Mouse (Mus musculus) left cerebral cortex, adult 11 months (tissue): ENCODE measurements around the gene Ccdc194.
"Not testable (repeated sequence)": the region's sequence is repeated elsewhere in the genome, so short reads cannot be mapped to it uniquely, and the experiment has no call there.

ENCODE experiments used
- DNase-seq: peaks from one replicate; pipeline ENCODE4 v3.0.0; 2022; ENCODE audit warnings: low spot score

The Ccdc194 gene

GRCm38 (mm10) chr8:71554001-71554400 lies 28.5 kb upstream of the Ccdc194 start:
- DNase-seq = no peak

DNA sequence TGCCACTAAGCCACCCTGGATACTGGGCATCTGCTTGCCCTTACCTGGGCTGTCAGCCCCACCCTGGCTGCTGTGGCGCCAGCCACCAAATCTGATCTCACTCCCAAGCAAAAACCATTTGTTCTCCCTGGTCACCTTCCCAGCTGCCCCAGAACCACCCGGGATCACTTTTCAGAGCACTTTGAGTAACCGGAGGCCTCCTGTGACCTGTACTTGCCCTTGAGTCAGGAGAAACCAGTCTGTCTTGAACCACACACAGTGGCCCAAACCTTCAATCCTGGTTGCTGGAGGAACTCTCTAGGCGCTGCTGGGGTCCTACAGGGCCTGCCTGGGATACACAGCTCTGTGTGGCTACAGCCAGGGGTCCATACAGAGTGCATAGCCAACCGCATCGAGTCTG lies 27.3 kb upstream of the Ccdc194 start:
- no peak for DNase-seq

- no peak for DNase-seq
Measured at GRCm38 (mm10) chr8:71550754-71551153, 25.2 kb upstream of the Ccdc194 start.

DNA sequence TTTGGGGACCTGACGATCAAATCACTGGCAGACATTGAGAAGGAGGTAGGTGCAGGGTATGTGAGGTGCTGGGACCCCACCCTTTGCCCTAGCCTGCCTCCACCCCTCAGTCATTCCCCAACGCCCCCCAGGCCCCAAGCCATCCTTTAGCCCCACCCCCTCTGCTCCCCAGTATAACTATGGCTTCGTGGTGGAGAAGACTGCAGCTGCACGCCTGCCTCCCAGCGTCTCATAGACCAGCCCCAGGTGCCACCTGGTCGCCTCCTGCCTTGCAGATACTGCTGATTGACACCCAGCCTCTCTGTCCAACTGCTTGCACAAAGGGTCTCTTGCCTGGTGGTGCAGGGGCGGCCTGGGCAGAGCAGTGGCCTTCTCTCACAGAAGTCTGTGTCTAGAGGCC lies 22.1 kb upstream of the Ccdc194 start:
- DNase-seq = no peak

- DNase-seq = no peak
Measured at GRCm38 (mm10) chr8:71545053-71545452, 19.5 kb upstream of the Ccdc194 start.

DNA sequence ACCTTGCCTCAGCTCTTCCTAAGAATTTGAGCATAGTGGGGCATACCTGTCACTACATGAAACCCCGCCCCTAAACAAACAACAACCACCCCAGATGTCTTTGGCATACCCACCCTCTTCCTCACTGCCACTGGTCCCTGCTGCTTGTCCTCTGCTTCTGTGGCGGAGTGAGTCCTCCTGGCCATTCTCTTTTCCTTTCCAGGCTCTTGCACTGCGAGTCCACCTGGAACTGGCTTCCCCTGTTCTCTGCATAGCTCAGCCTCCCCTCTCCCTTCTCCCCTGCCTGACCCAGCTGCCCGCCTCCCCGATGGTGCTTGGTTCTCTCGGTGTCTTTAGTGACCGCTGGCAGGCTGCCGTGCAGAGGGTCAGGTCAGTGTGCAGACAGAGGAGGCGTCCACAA lies 18.2 kb upstream of the Ccdc194 start:
- DNase-seq = no peak

GRCm38 (mm10) chr8:71542632-71543343 lies 17.3 kb upstream of the Ccdc194 start, which contains the start of gene Mvb12a:
Mvb12a (plus strand) TSS chr8:71542922.
- DNase-seq = peak; percentile 98

DNA sequence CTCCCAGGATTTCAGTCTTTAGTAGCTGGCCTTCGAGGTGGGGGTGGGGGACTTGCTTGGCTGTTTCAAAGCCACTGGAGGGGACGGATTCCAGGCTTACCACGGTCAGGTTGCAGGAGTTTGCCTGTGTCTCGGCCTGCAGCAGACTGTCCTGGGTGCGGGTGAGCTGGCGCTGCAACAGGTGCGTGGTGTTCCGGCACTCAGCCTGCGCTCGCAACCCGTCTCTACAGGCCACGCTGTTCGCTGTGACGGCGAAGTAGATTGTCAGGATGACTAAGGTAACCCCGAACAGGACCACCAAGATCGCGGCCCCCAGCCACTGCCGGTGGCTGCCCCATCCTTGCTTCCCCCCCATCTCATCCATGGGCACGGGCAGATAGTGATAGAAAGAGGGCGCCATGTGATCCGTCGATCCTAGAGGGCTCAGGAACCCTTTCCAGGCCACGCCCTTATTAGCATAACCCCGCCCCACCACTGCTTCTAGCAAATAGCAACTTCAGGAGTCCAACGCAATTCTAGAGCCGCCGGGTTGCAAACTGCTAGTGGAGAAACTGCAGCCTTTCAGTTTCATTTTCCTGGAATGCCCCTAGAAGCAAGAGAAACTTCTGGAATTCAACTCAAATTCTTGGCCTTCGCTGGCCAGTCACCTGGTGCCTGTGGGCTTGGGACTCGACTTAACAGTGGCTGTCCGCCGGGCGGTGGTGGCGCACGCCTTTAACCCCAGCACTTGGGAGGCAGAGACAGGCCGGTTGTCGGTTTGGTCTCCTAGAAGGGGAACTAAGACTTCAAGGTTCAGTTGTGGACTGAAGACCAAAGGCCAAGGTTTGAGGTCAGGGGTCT lies 11.7 kb upstream of the Ccdc194 start, which contains the start of gene Bst2:
Gene Bst2 (minus strand): TSS at position 429 of the 840 bp plus-strand sequence.
- no peak for DNase-seq

- no peak for DNase-seq
Measured at GRCm38 (mm10) chr8:71535663-71536062, 10.2 kb upstream of the Ccdc194 start.

DNA sequence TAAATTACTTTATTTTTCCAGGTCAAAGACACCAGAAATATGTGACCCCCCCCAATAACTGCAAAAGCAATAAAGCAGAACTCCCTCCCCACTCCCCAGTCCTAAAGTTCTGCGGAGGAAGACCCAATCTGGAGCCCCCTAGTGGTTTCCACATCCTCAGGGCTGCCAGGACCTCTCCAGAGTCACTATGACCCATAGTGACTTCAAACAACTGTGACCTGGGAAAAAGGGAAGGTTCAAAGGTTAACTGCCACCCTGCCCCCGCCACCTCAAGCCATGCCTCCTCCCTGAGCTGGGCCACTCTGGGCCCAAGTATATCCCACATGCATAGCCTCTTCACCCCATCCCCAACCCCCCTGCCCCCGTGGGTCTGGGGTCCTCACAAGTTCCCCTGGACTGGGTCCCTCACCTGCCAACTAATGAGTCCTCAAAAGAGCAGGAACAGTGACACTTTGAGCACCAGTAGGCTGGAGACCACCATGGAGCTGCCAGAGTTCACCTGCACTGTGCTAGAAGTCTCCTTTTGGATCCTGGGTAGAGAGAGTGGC lies 8.8 kb upstream of the Ccdc194 start:
- no peak for DNase-seq

- DNase-seq = not testable (repeated sequence)
Measured at GRCm38 (mm10) chr8:71530735-71531467, 5.4 kb upstream of the Ccdc194 start.

- DNase-seq = no peak
Measured at GRCm38 (mm10) chr8:71528362-71529073, 3.0 kb upstream of the Ccdc194 start.

GRCm38 (mm10) chr8:71527162-71527870 lies 1.8 kb upstream of the Ccdc194 start:
- no peak for DNase-seq

DNA sequence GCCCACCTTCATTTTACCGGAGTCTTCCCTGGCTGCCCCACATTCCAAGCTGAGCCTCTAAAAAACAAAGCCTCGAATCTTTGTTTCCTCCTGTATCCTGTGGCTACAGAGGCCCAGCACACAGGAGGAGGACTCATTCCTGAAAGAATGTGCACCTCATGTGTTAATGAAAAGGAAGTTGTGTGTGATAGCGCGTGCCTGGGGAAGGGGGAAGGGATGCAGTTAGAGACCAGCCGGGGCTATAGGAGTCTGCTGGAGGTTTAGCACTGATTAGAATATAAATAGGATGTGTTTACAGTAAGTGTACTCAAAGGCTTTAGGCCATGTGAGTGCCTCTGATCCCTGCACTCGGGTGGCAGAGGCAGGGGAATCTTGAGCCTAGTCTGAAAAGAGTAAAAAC lies 761 bp upstream of the Ccdc194 start:
- no peak for DNase-seq

DNA sequence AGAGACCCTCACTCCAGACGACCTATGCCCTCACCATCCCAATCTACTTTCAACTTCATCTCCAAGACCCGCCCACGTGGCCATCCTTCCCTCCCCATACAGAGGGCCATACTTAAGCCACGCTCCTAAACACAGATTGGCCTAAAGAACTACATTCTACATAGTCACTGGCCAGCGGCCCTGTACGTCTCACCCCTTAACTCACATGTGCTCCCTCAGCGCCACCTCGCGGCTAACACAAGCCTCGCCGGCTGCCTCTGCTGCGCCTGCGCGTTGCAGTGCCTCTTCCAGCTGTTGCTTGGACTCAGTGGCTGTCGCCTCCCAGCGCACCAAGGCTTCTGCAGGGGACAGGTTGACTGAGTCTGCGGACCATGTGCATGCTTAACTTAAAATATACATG lies 3.9 kb downstream of the Ccdc194 start:
- DNase-seq = peak; percentile 86

DNA sequence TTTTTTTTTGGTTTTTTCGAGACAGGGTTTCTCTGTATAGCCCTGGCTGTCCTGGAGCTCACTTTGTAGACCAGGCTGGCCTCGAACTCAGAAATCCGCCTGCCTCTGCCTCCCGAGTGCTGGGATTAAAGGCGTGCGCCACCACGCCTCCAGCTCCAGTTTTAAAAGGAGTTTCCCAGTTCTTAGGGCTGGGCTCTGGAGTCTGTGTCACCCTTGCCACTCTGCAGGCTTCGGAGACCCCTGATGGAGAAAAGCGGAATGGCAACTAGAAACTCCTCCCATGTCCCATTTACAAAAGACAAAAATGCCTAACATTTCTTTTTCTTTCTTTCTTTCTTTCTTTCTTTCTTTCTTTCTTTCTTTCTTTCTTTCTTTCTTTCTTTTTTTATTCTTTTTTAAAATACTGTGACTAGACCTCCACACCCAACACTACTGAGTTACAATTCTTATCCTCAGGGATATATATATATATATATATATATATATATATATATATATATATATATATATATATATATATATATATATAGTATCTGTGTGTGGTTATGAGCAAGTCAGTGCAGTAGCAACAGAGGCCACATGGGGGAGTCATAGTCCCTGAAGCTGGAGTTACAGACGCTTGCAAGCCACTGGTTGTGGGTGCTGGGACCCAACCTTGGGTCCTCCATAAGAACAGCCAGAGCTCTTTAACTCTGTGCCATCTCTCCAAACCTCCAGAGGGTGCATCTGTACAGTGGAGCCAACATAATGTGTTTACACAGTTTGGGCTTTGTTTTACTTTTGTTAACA lies 6.3 kb downstream of the Ccdc194 start:
- not testable (repeated sequence) for DNase-seq

DNA sequence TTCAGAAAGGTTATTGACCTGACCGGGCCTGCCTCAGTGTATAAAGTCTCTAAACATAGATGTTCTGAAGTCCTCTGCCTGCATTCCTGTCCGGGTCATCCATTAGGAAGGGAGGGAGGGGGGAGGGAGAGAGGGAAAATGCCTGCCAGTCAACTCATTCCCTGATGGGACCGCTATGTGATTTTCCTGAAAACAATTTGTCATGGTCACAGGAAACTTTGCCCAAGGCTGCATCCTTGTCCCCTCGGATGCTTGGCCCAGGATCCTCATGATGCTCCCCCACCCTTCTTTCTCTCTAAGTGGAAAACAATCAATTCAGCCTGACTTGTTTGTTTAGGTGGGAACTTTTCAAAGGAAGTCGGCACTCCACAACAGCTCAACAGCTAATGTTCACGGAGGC lies 8.7 kb downstream of the Ccdc194 start:
- DNase-seq = no peak

DNA sequence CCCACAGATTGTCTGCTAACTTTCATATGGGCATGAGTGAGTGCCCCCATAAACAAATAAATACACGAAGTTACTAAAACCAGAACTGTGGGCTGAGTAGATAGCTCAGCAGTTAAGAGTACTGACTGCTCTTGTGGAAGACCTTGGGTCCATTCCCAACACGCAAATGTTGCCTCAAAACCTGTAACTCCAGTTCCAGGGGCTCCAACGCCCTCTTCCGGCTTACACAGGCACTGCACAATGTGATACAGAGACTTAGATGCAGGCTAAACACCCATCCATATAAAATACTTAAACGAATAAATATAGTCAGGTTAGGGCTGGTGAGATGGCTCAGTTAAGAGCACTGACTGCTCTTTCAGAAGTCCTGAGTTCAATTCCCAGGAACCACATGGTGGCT lies 10.5 kb downstream of the Ccdc194 start:
- DNase-seq = no peak

DNA sequence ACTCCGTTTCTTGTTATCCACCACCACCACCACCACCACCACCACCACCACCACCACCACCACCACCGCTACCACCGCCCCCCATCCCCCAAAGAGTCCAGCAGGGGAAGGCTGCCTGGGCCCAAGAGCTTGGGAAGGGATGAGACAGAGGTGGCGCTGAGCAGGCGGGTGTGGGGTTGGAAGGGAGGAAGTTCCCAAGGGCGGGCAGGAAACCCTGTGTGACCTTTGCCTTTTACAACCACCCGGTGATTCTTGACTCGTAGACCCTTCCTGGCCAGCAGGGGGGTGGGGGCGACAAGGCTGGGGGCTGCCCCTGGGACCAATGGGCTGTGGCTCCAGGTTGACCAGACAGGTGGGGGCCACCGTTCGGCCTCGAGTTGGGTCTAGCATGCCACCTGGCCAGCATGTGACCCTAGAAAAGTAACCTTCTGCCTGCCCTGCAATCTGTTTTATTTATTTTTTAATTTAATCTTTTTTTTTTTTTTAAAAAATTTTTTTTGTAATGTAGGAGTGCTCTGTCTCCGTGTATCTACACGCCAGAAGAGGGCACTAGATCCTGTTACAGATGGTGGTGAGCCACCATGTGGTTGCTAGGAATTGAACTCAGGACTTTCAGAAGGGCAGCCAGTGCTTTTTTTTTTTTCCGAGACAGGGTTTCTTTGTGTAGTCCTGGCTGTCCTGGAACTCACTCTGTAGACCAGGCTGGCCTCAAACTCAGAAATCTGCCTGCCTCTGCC lies 12.3 kb downstream of the Ccdc194 start:
- DNase-seq = no peak
